Mouse (Mus musculus) cortical plate, adult 2 months (tissue): ENCODE data around the gene Arg2.

Source experiments
- CTCF ChIP-seq: fragments of 200-500 bp; IDR thresholded peaks from 2 replicates; pipeline ENCODE4 v1.5.1; 2011; ENCODE audit warnings: mild to moderate bottlenecking, control low read depth, low read length; ENCODE audit not compliant: insufficient read depth; ENCODE audit errors: extremely low read depth
- POLR2A ChIP-seq: fragments of 200-500 bp; IDR thresholded peaks from 2 replicates; pipeline ENCODE4 v1.6.1; 2011; ENCODE audit warnings: mild to moderate bottlenecking, low read length, control low read depth; ENCODE audit not compliant: insufficient read depth; ENCODE audit errors: extremely low read depth

- no peak for TF ChIP-seq CTCF
- TF ChIP-seq POLR2A = no peak
These were observed 1.3 kb downstream of the Arg2 start for GRCm38 (mm10) chr12:79131706-79132460.
